Mouse (Mus musculus) cerebellum, postnatal 36 days (tissue): ENCODE data around the gene Glrx5.
A peak's percentile ranks its signal among the peaks of the same experiment; 100 is the strongest.

Source experiments
- DNase-seq, 2 experiments: peaks; one replicate each; pipeline ENCODE4 v3.0.0; 2021 to 2022; ENCODE audit warnings: mixed read lengths in 2 of 2

Glrx5 gene

DNA sequence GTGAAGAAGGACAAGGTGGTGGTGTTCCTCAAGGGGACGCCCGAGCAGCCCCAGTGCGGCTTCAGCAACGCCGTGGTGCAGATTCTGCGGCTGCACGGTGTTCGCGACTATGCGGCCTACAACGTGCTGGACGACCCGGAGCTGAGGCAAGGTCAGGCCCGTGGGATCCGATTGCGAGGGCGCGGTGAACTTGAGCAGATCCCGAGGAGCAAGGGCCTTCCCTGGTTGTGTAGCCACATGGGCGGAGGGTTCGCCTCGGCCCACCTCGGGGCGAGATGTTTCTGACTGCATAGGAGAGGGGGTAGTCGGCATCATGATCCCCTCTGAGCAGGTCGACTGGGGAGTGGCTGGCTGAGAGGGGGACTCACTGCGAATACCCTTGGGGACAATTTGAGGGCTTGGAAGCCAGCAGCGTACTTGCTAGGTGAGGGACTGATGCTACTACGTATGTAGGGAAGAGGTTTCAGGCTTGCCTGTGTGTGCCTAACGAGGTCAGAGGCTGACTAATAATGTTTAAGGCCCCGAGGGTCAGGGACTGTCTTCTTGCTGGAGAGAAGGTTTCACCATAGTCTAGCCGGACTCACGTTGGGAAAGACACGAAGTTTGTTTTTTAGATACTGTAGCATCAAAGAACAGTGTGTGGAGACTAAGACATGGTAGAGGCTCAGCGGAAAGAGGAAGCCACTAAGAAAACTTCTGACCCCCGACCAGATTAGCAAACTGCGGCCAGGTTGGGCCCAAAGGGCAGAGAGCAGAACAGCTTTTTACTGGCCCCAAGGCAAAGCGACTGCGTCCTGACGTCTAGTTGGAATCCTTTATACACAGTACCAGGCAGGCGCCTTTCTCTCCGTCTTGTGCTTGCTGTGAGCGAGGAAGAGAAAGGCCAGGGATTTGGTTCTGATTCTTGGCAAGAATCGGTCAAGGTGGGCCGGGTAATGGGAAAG lies 616 bp downstream of the Glrx5 start:
- DNase-seq = peak in 1 of 2 experiments; percentile 15

DNA sequence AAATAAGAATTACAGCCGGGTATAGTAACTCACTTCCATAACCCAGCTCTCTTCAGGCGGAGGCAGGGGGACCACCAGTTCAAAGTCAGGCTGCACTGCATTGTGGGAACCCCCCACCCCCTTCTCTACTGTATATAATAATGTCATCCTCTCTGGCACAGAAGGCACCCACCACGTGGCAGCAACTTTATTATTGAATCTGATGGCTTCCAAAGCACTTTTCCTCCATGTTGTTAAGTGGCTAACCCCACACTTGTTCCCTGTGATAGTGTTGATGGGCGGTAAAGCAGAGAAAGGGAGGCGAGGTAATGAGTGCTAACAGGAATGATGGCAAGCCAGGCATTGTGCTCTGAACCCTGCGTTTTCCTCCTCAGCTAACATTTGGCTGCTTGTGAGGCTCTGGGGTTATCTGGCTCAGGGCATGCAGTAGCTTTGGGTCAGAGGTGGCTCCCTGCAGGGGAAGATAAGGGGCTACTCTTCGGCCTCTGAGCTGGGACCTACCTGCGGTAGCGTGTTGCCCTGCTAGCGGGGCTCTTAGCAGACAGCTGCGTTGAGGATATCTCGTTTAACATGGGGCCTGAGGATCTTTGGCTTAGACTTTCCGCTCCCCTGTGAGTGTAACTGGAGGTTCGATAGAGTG lies 1.8 kb downstream of the Glrx5 start:
- DNase-seq = no peak

DNA sequence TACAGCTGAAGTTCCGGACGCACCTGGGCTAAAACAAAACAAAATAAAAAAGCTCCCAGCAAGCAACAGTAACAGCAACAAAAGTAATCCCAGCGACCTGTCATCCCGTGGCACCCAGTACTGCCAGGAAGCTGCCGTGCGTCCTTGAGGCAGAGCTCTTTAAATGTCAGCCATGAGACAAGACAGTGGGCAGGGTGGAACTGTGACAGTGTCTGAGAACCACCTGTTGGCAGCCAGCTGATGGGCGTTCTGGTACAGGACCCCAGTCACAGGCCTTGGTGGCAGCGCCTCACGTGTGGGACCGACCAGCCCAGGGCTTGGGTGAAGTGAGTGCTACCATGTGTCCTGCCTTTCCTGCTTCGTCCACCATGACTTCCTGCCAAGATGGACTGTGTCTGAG lies 5.7 kb downstream of the Glrx5 start:
- no peak for DNase-seq

DNA sequence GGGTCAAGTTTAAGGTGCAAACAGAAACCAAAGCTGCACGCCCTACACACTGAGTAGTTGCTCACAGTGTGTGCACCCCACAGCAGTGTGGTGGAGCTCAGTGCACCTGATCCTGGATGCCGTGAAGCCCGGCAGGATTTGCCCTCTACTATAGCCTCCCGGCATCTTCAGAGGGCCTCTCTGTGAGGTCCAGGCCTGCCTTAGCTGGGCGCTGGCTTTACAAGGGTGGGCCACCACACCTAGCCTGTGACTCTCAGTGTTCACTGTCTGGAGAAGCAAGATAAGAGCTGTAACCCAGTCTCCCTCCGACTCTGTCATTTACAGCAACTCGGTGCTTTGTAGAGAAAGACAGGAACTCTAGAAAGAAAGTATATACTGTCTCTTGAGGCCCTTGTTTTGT lies 6.4 kb downstream of the Glrx5 start:
- no peak for DNase-seq

DNA sequence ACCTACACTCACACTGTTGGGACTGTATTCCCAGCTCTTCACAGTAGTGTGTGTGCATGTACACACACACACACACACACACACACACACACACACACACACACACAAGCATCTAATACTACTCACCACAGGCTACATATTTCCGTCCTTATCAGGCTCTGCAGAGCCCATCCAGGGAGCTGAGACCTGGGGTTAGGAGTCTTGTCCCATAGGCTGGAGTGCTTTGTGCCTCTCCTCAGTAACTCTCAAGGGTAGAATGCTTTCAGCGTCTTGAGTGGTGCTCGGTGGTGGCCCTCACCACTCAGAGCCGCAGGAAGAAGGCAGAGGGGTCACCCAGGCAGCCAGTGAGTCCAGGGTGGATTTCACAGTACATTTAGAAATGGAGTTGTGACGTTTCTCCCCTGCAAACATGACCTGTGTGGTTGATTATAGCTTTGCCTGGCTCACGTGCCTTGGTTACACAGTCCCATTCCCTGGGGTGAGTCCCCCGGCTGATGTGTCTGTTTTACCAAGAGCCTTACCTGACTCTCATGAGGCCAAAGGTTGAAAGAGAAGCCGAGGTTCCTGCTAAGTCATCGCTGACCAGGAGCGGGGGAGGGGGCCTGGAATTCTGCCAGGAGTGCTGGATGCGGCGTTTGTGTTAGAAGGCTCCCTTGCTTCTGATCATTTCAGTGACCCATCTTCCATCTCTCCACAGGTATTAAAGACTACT lies 7.2 kb downstream of the Glrx5 start:
- DNase-seq = no peak

- no peak for DNase-seq
These were observed 8.5 kb downstream of the Glrx5 start for GRCm38 (mm10) chr12:105040950-105041349.

GRCm38 (mm10) chr12:105043081-105043480 lies 10.6 kb downstream of the Glrx5 start:
- no peak for DNase-seq

DNA sequence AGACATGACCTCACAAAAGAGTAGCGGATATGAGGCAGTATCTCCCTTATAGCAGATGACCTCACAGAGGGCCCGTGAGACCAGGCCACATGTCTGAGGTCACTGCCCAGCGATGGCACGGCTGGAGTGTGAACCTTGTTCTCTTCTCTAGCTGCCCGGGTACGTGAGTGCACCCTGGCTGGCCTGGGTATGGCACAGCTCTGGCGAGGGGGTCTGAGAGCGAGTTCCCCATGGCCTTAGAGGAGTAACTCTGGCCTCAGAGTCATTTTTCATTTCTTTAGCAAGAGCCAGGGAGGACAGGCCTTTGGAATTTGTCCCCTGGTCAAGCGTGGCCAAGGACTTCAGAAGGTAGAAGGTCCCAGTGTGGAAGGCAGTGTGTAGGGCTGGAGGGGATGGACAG lies 12.3 kb downstream of the Glrx5 start:
- DNase-seq = no peak

DNA sequence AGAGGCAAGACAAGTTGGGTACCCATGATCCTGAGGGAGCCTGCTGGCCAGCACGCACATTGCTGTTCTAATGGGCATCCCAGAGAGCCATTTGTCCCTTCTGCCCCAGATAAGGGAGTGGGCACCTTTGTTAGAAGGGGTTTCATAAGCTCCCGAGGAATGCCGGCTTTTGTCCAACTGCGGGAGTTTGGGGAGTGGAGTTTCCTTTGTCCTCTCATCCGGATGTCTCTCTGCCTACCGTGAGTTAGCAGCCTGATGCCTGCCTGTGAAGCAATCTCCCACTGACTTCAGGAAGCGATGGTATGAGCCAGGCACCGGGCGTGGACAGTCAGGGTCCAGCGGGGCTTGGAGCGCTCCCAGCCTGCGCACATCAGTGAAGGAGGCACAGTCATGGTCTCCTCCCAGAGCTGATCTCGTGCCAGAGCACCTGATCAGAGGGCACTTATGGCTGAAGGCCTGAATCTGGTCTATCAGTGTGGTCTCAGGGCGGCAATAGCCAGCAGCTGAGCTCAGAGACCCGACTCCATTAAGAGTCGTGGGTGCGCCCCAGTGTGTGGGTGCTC lies 15.9 kb downstream of the Glrx5 start:
- no peak for DNase-seq

GRCm38 (mm10) chr12:105049813-105050212 lies 17.3 kb downstream of the Glrx5 start:
- no peak for DNase-seq

DNA sequence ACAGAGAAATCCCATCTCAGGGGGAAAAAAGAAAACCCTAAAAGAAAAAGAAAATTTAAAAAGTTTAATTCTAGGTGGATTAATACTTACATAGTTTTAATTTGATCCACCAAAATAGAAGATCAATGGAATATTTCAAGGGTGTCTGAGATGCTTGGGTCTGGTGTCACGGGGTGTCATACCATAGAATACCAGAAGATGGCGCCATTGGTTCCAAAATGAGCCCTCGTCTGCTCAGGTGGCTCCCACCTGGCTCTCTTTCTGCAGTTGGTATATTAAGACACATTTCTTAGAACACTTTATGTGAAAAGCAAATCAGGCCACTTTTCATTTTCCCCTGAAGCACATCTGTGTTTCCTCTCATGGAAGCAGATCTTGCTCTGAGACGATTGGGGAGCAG lies 18.4 kb downstream of the Glrx5 start:
- peak; percentile 68 to 80 for DNase-seq

DNA sequence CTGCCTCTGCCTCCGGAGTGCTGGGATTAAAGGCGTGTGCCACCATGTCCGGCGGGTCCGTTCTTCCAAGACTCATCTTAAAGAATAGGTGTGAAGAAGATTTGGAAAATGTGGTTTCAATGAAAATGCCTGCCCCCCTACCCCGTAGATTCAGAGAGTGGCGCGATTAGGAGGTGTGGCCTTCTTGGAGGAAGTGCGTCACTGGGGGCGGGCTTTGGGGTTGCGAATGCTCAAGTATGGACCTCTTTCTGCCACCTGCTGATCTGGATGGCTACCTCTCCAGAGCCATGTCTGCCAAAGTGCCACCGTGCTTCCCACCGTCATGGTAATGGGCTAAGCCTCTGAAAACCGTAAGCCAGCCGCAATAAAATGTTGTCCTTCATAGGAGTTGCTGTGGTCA lies 21.6 kb downstream of the Glrx5 start:
- no peak for DNase-seq

- no peak for DNase-seq
These were observed 22.8 kb downstream of the Glrx5 start for GRCm38 (mm10) chr12:105055308-105055707.

- DNase-seq = no peak
These were observed 27.5 kb downstream of the Glrx5 start for GRCm38 (mm10) chr12:105060006-105060405.

- DNase-seq = no peak
These were observed 31.0 kb downstream of the Glrx5 start for GRCm38 (mm10) chr12:105063201-105064134.

DNA sequence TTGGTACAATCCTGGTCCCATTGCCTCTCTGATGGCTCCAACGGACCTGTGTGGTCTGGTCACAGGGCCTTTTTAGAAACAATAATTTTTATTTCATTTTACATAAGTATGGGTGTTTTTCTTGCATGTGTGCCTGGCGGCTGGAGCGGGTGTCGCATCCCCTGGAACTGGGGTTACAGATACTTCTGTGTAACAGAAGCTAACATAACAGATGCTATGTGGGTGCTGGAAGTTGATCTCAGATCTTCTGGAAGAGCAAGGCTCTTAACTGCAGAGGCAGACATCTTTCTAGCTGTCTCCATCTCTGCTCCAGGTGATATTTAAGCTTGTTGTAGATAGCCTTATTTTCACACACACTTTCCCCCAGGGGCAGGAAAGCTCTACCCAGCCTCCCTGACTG lies 31.7 kb downstream of the Glrx5 start:
- DNase-seq = no peak

GRCm38 (mm10) chr12:105065119-105065518 lies 32.6 kb downstream of the Glrx5 start:
- no peak for DNase-seq

DNA sequence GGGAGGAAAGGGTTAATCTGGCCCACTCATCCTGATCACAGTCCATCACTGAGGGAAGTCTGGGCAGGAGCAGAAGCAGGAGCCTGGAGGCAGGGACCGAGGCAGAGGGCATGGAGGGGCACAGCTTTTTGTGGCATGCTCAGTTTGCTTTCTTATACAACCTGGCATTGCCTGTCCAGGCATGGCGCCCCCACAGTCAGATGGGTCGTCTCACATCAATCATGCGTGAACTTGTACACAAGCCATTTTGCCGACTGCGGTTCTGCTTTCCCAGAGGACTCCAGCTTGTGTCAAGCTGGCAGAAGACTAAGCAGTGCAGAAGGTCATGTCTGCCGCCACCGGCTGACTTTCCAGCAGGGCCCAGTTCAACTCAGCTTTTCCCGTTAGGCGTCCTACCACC lies 34.0 kb downstream of the Glrx5 start:
- no peak for DNase-seq

- DNase-seq = no peak
These were observed 36.4 kb downstream of the Glrx5 start for GRCm38 (mm10) chr12:105068911-105069310.

- peak; percentile 31 to 66 for DNase-seq
These were observed 41.2 kb downstream of the Glrx5 start for GRCm38 (mm10) chr12:105073708-105074107.

DNA sequence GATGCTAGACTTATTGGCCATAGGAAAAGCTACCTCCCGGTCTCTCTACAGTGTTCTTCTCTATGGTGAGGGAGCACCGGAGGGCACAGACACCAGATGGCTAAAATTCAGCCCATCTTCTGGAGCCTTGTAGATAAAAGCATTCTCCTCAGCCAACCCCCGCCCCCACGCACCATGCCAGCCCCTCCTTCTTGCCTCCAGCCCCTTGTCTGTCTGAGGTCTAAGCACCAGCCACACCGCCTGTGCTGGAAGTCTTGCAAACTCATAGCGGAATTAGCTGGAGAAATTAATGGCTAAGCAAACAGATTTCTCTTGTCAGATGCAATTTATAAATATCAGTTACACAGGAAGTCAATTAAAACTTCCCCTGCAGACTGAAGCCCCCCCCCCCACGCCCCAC lies 43.0 kb downstream of the Glrx5 start:
- DNase-seq = no peak

DNA sequence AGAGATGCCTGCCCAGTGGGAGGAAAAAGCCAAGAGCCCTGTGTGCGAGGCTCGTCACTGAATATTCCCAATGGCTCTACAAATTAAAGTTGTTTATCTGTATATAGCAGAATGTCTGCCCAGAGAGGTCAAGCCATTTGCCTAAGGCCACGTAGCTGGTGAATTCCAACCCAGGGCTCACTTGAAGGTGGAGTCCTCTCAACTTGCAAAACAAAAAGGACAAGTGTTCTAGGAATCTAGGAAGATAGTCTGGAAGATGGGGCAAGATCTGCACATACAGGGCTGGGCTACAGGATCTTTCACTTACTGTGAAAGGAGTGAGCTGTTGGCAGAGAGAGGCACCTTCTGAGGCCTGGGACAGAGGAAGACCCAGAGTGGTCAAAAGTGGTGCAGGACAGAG lies 44.0 kb downstream of the Glrx5 start:
- DNase-seq = no peak
